Mouse (Mus musculus): ENCODE results near the gene Onecut1. TPM values are rescaled to one million over a fixed set of nuclear protein-coding genes. Genes with fewer than 3 reads are reported as not detected.

The Onecut1 gene
- polyA plus RNA-seq, 1 experiment from 2014 or later, result 2.6 TPM

DNA sequence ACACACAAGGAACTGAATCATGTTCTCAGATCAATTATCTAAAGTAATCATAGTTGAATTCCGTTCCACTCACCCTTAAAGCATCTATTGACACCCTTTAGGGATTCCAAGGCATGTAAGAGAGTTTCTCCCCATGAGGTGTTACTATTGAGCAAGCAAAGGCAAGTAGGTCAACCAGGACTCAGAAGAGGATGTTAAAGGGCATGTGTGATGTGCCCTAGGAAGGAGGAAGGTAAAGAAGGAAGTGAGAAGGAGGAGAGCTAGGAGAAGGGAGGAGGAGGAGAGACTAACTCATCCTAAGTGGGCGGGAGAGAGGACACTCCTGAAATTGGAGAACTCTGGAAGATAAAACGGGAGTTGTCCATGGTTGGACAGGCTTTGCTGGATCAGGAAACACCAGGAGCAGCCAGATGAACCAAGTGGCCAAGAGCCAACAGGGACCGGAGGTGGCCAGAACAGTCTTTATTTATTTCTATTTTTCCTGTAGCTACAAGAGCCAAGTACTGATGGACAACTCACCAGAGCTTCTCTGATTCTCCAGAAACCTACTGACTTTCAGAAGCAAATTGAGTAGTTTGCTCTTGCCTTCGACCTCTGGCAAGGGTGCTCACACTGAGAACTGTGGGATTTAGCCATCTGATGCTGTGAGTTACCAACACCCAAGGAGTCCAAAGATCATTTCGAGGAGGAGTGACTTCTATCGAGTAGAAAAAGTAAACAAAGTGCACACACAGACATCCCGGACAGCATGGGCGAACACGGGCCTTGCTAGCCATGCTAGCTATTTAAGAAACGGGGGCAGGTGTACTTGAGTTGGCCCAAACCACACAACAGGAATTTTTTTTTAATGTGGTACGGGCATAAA, 77.2 kb downstream of the Onecut1 start:
- Histone ChIP-seq H3K4me1 (ENCODE audit: control insufficient read depth, low read depth, low read length) (no peaks in the 10 kb centered on the region; the same call in 1 of the 2 replicates), H3K9ac (ENCODE audit: low read depth, low read length) (no peak overlapping the region), H3K27ac (ENCODE audit: low read length) (no peak overlapping the region), H3K36me3 (ENCODE audit: control insufficient read depth, insufficient read depth) (no peaks in the 10 kb centered on the region), H3K9me3 (replicated peaks; ENCODE audit: control insufficient read depth, low read length) (no peaks in the 10 kb centered on the region), H3K4me3 (ENCODE audit: low read depth, low read length) (no peak overlapping the region), H3K4me2 (ENCODE audit: low read depth, low read length) (no peak overlapping the region), H3K27me3 (ENCODE audit: control insufficient read depth, insufficient read depth, low read depth, low read length) (no peaks in the 10 kb centered on the region)
- peak; percentile 45; the same call in 1 of the 2 replicates for ATAC-seq (ENCODE audit: low read depth)
- 57% methylated on average over 12 of the region's 12 CpGs for WGBS (ENCODE audit: insufficient replicate concordance)

Other genes with a start within 250 kb of the Onecut1 start
- 2.5 and 2.7 TPM in 2 replicates for gene Fam214a, start 91.0 kb downstream of the Onecut1 start, polyA plus RNA-seq (2015; fragmentation: Nextera tagmentation; extraction: Ambion mirVana)
- gene Arpp19, start 175.7 kb downstream of the Onecut1 start, polyA plus RNA-seq (2015; fragmentation: Nextera tagmentation; extraction: Ambion mirVana), result 109 and 121 TPM in 2 replicates
- gene Myo5a, start 209.1 kb downstream of the Onecut1 start, polyA plus RNA-seq (2015; fragmentation: Nextera tagmentation; extraction: Ambion mirVana), result 1.4 and 1.6 TPM in 2 replicates